Mouse (Mus musculus): ENCODE data around the gene Rfx4.

DNA sequence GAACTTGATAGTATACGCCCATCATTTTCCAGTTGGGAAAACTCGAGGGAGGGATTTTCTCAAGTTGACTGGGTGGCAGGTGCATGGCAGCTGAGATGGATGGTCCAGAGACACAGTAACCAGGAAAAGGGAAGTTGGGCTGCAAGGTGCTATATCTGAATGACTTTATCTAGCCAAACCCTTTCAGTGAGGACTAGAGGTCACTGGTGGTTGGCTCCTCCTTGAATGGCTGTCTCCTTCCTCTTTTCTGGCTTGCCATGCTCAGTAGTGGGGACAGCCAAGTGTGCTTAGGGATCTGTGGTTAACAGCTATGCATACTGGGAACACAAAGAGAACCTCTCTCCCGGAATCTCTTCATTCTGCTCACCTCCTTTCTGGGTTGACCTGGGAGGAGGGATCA is 64.4 kb downstream of the Rfx4 start:
- TF ChIP-seq CTCF (conservative IDR thresholded peaks at IDR 0.05; ENCODE audit: low read length) (no peak), NANOG (IDR thresholded peaks at IDR 0.05; ENCODE audit: borderline replicate concordance, low read length) (no peak)

Data from E14TG2a.4 (cell line).